Mouse (Mus musculus) erythroblast, adult 5-6 weeks (primary cell): ENCODE results near the gene Myh13. TPM values are rescaled to one million over a fixed set of nuclear protein-coding genes. Genes with fewer than 3 reads are reported as not detected.

ENCODE experiments used
- ATAC-seq: replicated peaks from 2 replicates; pipeline ENCODE4 v1.8.0; 2016; ENCODE audit warnings: moderate number of reproducible peaks, mild to moderate bottlenecking, moderate TSS enrichment, inconsistent platforms; ENCODE audit not compliant: poor library complexity, low FRiP score, severe bottlenecking
- total RNA-seq, 2 experiments: library from RNA; stranded (forward) in 1 of 2; stranded (reverse) in 1 of 2; fragments of 150-400 nt in 1 of 2; fragments of 200-764, 138-1000 nt in 1 of 2; gene quantifications; 2 replicates each; pipeline versions ENCODE4 v1.2.3 to v1.2.4; 2015 to 2017; ENCODE audit warnings: low replicate concordance in 2 of 2

Myh13 gene
- total RNA-seq (2015; ENCODE audit: low replicate concordance) (not detected in 2 replicates), total RNA-seq (2017; ENCODE audit: low replicate concordance) (not detected in 2 replicates)

DNA sequence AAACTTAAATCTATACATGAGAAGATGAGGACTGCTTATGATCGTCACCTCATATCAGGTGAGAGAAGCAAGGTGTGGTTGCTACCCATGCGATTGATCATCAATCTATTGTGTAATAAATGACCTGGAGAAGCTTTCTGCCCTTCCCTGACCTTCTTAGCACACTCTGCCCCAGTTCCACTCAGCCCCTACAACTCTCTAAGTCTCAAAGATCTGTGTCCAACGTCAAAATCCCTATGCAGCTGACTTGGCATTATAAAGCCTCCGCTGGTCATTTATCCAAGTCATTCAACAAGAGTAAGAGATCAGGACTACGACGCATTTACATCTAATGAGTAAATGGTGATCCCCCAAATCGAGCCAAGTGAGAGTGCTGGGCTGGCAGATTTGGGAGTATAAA is at the start of gene Myh13:
Gene Myh13 (plus strand): TSS at position 301 of the 400 bp plus-strand sequence.
- ATAC-seq, result no peak

GRCm38 (mm10) chr11:67276601-67277174 is 44.8 kb upstream of the Myh13 start, which contains the start of gene Myh8:
Myh8 (plus strand) TSS chr11:67277124.
- no peak for ATAC-seq

- ATAC-seq, result no peak
Observed at GRCm38 (mm10) chr11:67293440-67293839, 28.0 kb upstream of the Myh13 start.

DNA sequence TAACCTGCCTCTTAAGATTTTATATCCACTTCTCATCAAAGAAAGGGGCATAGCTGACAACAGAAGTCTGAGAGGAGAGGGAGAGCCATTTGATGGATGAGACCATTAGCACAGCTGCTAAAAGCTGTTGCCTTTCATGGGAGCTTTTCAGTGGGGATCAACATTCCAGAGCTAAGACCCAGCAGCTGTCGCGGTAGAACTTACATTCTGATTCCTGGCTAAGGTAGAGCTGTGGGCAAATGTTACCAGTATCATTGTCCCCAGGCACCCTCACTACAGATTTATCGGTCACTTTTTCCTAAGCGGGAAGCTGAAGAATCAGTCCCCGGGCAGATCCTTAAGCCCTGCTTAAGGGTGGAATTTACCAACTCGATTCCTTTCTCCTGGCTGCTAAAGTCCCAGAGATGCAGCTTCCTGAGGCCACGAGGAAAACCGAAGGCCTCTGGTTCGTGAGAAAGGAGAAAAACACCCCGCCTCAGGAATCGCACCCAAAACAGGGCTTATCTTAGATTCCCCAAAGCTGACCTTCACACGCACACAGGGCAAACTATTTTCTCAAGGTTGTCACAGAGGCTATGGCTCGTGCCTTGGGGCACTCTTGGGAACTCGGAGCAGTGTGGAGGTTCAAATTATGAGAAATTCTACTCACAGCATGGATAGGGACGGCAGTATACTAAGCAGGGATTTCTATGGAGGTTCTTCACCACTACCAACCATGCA is 7.6 kb upstream of the Myh13 start:
- ATAC-seq, result no peak

GRCm38 (mm10) chr11:67326536-67326935 is 5.1 kb downstream of the Myh13 start:
- no peak for ATAC-seq

GRCm38 (mm10) chr11:67344556-67344955 is 23.1 kb downstream of the Myh13 start:
- no peak for ATAC-seq

GRCm38 (mm10) chr11:67345186-67345855 is 23.9 kb downstream of the Myh13 start:
- ATAC-seq, result no peak

DNA sequence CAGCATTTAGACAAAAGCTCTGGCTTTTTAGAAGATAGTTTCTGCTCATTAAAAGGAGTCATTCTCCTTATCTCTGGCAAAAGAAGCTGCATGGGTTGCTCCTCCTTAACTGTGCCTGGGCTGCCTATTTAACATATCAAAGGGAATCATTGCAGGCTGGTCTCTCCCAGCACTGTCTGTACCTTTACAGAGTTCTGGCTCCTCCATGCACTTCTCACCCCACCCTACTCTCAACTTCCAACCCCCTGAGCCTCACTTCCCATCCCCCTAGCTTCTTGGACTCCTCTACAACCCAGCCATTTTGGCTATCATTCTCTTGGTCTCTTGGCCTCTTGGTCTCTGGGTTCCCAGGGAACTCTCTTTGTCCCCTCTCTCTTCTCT is 24.4 kb downstream of the Myh13 start:
- ATAC-seq, result no peak

GRCm38 (mm10) chr11:67350153-67350768 is 28.8 kb downstream of the Myh13 start:
- ATAC-seq, result 0 out of 2 replicates have a peak, but pooled peaks have one; percentile 55

DNA sequence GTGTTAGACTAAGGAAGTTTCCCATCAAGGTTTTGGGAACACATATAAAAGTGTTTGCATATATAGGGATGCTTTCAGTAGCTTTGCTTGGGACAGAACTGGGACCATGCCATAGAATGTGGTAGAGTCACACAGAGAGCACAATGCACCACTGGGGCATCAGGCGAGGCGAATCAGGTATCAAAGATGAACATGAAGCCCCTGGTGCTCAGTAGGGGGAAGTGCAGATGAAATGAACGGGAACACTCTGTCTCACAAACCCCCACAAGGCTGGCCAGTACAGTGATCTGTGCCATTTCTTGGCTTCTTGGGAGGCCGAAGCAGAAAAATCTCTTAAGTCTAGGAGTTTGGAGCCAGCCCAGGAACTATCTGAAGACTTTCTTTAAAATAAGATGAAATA is 31.6 kb downstream of the Myh13 start:
- no peak for ATAC-seq

DNA sequence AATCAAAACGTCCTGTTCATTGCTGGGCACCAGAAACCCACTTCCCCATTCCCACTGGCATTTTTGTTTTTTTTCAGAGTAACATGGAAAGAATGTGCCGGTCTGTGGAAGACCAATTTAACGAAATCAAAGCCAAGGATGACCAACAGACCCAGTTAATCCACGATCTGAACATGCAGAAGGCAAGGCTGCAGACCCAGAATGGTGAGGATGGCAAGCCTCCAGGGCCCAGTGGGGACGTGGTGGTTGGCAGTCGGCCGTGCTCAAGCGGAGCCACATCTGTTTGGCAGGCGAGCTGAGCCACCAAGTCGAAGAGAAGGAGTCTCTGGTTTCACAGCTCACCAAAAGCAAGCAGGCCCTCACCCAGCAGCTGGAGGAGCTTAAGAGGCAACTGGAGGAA is 36.6 kb downstream of the Myh13 start:
- no peak for ATAC-seq

GRCm38 (mm10) chr11:67362236-67362635 is 40.8 kb downstream of the Myh13 start:
- ATAC-seq, result no peak

GRCm38 (mm10) chr11:67364551-67364950 is 43.1 kb downstream of the Myh13 start:
- no peak for ATAC-seq

DNA sequence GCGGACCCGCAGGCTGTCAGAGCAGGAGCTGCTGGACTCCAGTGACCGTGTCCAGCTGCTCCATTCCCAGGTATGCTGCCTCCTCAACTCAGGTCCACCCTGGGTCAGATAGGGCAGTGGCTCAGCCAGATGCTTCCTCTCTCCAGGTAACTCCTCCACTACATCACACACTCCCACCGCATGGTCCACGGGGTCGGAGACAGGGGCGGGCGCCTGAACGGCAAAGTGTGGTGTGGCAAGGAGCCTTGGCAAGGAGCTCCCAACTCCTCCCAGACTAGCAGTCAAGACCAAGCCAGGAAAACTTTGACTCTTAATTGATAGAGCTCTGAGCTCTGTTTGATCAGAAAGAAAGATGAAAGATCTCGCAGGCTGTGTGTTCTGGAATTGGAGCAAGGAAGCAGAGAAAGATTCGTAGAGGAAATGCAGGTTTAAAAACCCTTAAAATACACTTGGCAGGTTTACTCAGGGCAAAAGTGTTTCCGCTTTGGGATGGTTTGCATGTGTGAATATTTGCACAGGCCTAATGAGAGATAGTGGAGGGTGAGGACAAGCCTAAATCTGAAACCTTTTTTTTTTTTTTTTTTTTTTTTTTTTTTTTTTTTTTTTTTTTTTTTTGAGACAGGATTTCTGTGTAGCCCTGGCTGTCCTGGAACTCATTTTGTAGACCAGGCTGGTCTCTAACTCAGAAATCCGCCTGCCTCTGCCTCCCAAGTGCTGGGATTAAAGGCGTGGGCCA is 43.7 kb downstream of the Myh13 start:
- no peak for ATAC-seq

- ATAC-seq, result no peak
Observed at GRCm38 (mm10) chr11:67366936-67367335, 45.5 kb downstream of the Myh13 start.

- ATAC-seq, result no peak; the same call in 1 of the 2 replicates
Observed at GRCm38 (mm10) chr11:67373333-67373732, 51.9 kb downstream of the Myh13 start.

DNA sequence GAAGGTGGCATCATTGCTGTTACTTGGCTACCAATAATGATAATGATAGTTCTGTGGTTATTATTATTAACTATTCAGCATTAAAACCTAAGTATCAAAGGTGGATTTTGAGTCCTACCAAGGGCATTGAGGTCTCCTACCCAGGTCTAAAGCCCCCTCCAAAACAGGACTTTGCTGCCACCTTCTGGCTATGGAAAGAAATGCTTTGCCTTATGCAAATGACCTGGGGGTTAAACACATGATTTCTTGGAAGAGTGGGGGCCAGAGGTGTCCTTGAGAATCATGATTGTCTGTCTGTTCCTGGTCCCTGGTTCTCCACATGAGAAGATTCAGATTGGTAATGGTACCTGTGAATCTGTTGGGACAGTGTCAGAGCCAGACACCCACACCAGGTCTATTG is 54.9 kb downstream of the Myh13 start:
- no peak for ATAC-seq

DNA sequence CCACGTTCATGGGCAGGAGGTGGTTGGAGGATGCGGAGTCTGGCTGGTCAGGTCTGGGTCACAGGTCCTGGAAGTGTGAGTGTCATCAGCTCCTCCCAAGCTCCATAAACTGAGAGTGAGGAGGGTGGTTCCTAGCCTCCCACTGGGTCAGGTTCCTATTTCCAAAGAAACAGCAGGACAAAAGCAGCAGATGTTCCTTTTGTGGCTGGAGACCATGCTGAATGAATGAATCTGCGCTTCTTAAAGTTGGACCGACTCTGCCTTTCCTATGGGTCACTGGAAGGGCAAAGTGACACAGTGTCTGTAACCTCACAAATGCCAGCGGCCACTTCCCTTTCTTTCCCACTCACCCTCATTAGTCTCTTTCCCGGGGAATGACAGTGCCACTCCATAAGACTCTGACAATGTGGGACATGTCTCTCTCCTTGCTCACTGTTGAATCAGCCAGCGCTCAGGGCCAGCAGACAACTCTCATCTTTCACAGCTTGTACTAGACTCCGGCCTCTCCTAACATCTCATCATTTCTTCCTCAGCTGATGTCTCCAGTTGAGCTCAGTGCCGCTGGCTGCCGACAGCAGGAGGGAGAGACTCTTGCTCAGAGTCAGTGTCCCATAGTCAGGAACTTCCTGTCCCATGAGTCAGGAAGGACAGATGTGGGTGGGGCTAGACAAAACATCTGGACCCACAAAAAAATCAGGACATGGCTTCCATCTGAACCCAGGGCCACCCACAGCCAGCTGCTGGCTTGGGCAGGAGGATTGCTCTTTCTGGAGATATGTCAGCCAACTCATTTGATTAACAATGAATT is 58.4 kb downstream of the Myh13 start:
- ATAC-seq, result no peak

GRCm38 (mm10) chr11:67381833-67382232 is 60.4 kb downstream of the Myh13 start:
- no peak for ATAC-seq
